Mouse (Mus musculus): Measurements from ENCODE around the gene Ptk6. TPM values are rescaled to one million over a fixed set of nuclear protein-coding genes. Genes with fewer than 3 reads are reported as not detected.

Ptk6 gene
- total RNA-seq, 2 experiments from 2014 or later: not detected

Other genes with a start within 250 kb of the Ptk6 start
- gene Nkain4, start 248.1 kb downstream of the Ptk6 start, total RNA-seq (2021): 10 to 100 TPM; 56.1 to 56.9 TPM
- gene Arfgap1, start 235.6 kb downstream of the Ptk6 start, total RNA-seq (2021): 100 to 1,000 TPM; 126 to 127 TPM
- gene Col20a1, start 216.3 kb downstream of the Ptk6 start, total RNA-seq (2021): 1 to 10 TPM; 1.5 to 2.6 TPM
- 10 to 100 TPM; 17.9 to 29.9 TPM for gene Chrna4, start 159.2 kb downstream of the Ptk6 start, total RNA-seq (2021)
- gene Kcnq2, start 67.5 kb downstream of the Ptk6 start, total RNA-seq (2021): 100 to 1,000 TPM; 228 to 235 TPM
- gene Eef1a2, start 45.8 kb downstream of the Ptk6 start, total RNA-seq (2021): 100 to 1,000 TPM; 904 to 919 TPM
- 100 to 1,000 TPM; 118 to 135 TPM for gene Ppdpf, start 15.5 kb downstream of the Ptk6 start, total RNA-seq (2021)
- under 1 TPM; 0.14 to 0.41 TPM for gene Srms, start 10.4 kb upstream of the Ptk6 start, total RNA-seq (2021)
- gene Fndc11, start 17.2 kb upstream of the Ptk6 start, total RNA-seq (2021): not detected
- 1 to 10 TPM; 2.1 TPM for gene Helz2, start 39.2 kb upstream of the Ptk6 start, total RNA-seq (2021)
- 10 to 100 TPM; 16.3 to 20.1 TPM for gene Gmeb2, start 85.2 kb upstream of the Ptk6 start, total RNA-seq (2021)
- 100 to 1,000 TPM; 793 to 798 TPM for gene Stmn3, start 111.7 kb upstream of the Ptk6 start, total RNA-seq (2021)
- 10 to 100 TPM; 39.7 to 42.8 TPM for gene Rtel1, start 117.0 kb upstream of the Ptk6 start, total RNA-seq (2021)
- gene Zgpat, start 162.1 kb upstream of the Ptk6 start, total RNA-seq (2021): 10 to 100 TPM; 60.3 to 65.3 TPM
- gene Arfrp1, start 162.6 kb upstream of the Ptk6 start, total RNA-seq (2021): 10 to 100 TPM; 37.0 to 37.7 TPM
- 10 to 100 TPM; 32.1 to 32.8 TPM for gene Lime1, start 177.3 kb upstream of the Ptk6 start, total RNA-seq (2021)